Mouse (Mus musculus) G1E (cell line): ENCODE measurements around the gene Bad. TPM values are rescaled to one million over a fixed set of nuclear protein-coding genes. Genes with fewer than 3 reads are reported as not detected.

ENCODE experiments used
- ATAC-seq: 2 replicates; pipeline ENCODE4 v1.8.0; 2016; ENCODE audit warnings: mild to moderate bottlenecking; ENCODE audit not compliant: insufficient number of reproducible peaks, poor library complexity, low FRiP score, severe bottlenecking; ENCODE audit errors: extremely low read depth
- DNase-seq: peaks from one replicate; pipeline ENCODE4 v3.0.0; 2012; ENCODE audit warnings: low spot score
- H3K27me3 ChIP-seq: 2 replicates; pipeline ENCODE4 v1.6.1; 2012; ENCODE audit warnings: mild to moderate bottlenecking, low read length, inconsistent platforms; ENCODE audit not compliant: insufficient read depth
- H3K36me3 ChIP-seq: replicated peaks from 2 replicates; pipeline ENCODE3; 2012; ENCODE audit warnings: mild to moderate bottlenecking, inconsistent platforms
- H3K4me1 ChIP-seq: 2 replicates; pipeline ENCODE4 v1.6.1; 2012; ENCODE audit warnings: low read depth, low read length, inconsistent platforms, mixed read lengths; ENCODE audit not compliant: insufficient read depth
- H3K4me3 ChIP-seq: 2 replicates; pipeline ENCODE4 v1.5.1; 2012; ENCODE audit warnings: low read depth, mild to moderate bottlenecking, inconsistent platforms, low read length, moderate library complexity, mixed read lengths
- H3K9me3 ChIP-seq: replicated peaks from 2 replicates; pipeline ENCODE4 v1.6.1; 2012; ENCODE audit warnings: inconsistent platforms
- CTCF ChIP-seq: IDR thresholded peaks from 2 replicates; pipeline ENCODE4 v1.5.1; 2012; ENCODE audit warnings: low read depth, low read length, inconsistent platforms, mixed read lengths
- GATA1 ChIP-seq: IDR thresholded peaks from 2 replicates; pipeline ENCODE4 v1.6.1; 2012; ENCODE audit warnings: borderline replicate concordance, low read length, inconsistent platforms, mixed read lengths
- GATA2 ChIP-seq: IDR thresholded peaks from 2 replicates; pipeline ENCODE4 v1.6.1; 2012; ENCODE audit warnings: low read depth, low read length, inconsistent platforms, borderline replicate concordance
- POLR2AphosphoS5 ChIP-seq: IDR thresholded peaks from 2 replicates; pipeline ENCODE4 v1.6.1; 2012; ENCODE audit warnings: low read depth, low read length, inconsistent platforms; ENCODE audit not compliant: insufficient replicate concordance
- TAL1 ChIP-seq: conservative IDR thresholded peaks from 2 replicates; pipeline ENCODE4 v1.6.1; 2012; ENCODE audit warnings: low read depth, low read length, inconsistent platforms, mixed read lengths
- polyA plus RNA-seq: library from polyadenylated mRNA; stranded (reverse); fragments of >175 nt; gene quantifications from 2 replicates; pipeline ENCODE4 v1.2.3, GENCODE M21; 2012
- total RNA-seq, 2 experiments: library from RNA; stranded (forward) in 1 of 2; stranded (reverse) in 1 of 2; fragments of 200-1000 nt in 1 of 2; fragments of >200 nt in 1 of 2; fragmentation: Nextera tagmentation in 1 of 2; gene quantifications; 2 replicates each; pipeline ENCODE4 v1.2.3; 2014 to 2017

The Bad gene
- total and polyA plus RNA-seq, 3 experiments, result 12.6 to 51.9 (median 50.7) TPM

GRCm38 (mm10) chr19:6925611-6926329 lies 15.9 kb upstream of the Bad start:
- ATAC-seq, result no peak
- no peak for TF ChIP-seq GATA1
- TF ChIP-seq CTCF, result no peak
- no peak for TF ChIP-seq TAL1
- no peak for TF ChIP-seq POLR2AphosphoS5
- no peak for TF ChIP-seq GATA2
- Histone ChIP-seq H3K27me3 (peaks cover 42% of the 10 kb centered on the region), H3K9me3 (no peaks in the 10 kb centered on the region), H3K36me3 (no peaks in the 10 kb centered on the region), H3K4me1 (peaks cover 28% of the 10 kb centered on the region), H3K4me3 (no peak overlapping the region)
- DNase-seq, result no peak

GRCm38 (mm10) chr19:6926559-6927255 lies 15.0 kb upstream of the Bad start:
- no peaks in the 10 kb centered on the region for H3K36me3 ChIP-seq
- H3K4me1 ChIP-seq, result peaks cover 23% of the 10 kb centered on the region
- no peaks in the 10 kb centered on the region for H3K9me3 ChIP-seq
- peaks cover 50% of the 10 kb centered on the region for H3K27me3 ChIP-seq
- ATAC-seq, result no peak
- DNase-seq, result no peak
- TF ChIP-seq GATA2, result no peak
- H3K4me3 ChIP-seq, result no peak overlapping the region

- H3K36me3 ChIP-seq, result no peaks in the 10 kb centered on the region
- DNase-seq (no peak), ATAC-seq (no peak)
- peaks cover 13% of the 10 kb centered on the region for H3K4me1 ChIP-seq
- H3K9me3 ChIP-seq, result no peaks in the 10 kb centered on the region
- no peak for TF ChIP-seq GATA2
- TF ChIP-seq CTCF, result no peak
- no peak for TF ChIP-seq GATA1
- TF ChIP-seq POLR2AphosphoS5, result no peak
- TF ChIP-seq TAL1, result no peak
- H3K27me3 ChIP-seq, result peaks cover 62% of the 10 kb centered on the region
- no peak overlapping the region for H3K4me3 ChIP-seq
These were observed 13.6 kb upstream of the Bad start for GRCm38 (mm10) chr19:6928080-6928479.

- Histone ChIP-seq H3K4me1 (peaks cover 6% of the 10 kb centered on the region), H3K27me3 (peaks cover 73% of the 10 kb centered on the region)
- ATAC-seq, result no peak
These were observed 10.7 kb upstream of the Bad start for GRCm38 (mm10) chr19:6931002-6931401.

GRCm38 (mm10) chr19:6932018-6932417 lies 9.6 kb upstream of the Bad start:
- no peak for ATAC-seq
- H3K4me1 ChIP-seq, result peaks cover 6% of the 10 kb centered on the region

More at GRCm38 (mm10) chr19:6931002-6931401, 10.7 kb upstream of the Bad start:
- H3K4me3 ChIP-seq, result no peak overlapping the region
- H3K36me3 ChIP-seq, result no peaks in the 10 kb centered on the region
- H3K9me3 ChIP-seq, result peaks cover 8% of the 10 kb centered on the region
- TF ChIP-seq GATA1, result no peak
- no peak for TF ChIP-seq TAL1
- TF ChIP-seq POLR2AphosphoS5, result no peak
- no peak for DNase-seq

GRCm38 (mm10) chr19:6933102-6933435 lies 8.6 kb upstream of the Bad start:
- peaks cover 56% of the 10 kb centered on the region for H3K27me3 ChIP-seq
- DNase-seq (no peak), ATAC-seq (no peak)
- peaks cover 6% of the 10 kb centered on the region for H3K36me3 ChIP-seq
- TF ChIP-seq GATA1 (no peak), POLR2AphosphoS5 (no peak), CTCF (no peak), GATA2 (no peak), TAL1 (no peak)
- H3K4me1 ChIP-seq, result peaks cover 6% of the 10 kb centered on the region; the same call in 1 of the 2 replicates
- peaks cover 8% of the 10 kb centered on the region for H3K9me3 ChIP-seq
- H3K4me3 ChIP-seq, result no peak overlapping the region

More at GRCm38 (mm10) chr19:6932018-6932417, 9.6 kb upstream of the Bad start:
- Histone ChIP-seq H3K4me3 (no peak overlapping the region), H3K27me3 (peaks cover 65% of the 10 kb centered on the region), H3K9me3 (peaks cover 8% of the 10 kb centered on the region), H3K36me3 (no peaks in the 10 kb centered on the region)
- TF ChIP-seq POLR2AphosphoS5 (no peak), GATA2 (no peak), CTCF (no peak), TAL1 (no peak), GATA1 (no peak)
- DNase-seq, result no peak
